Mouse (Mus musculus) stomach, postnatal 0 days (tissue): Measurements from ENCODE around the gene Kat6b.

Experiments used
- CTCF ChIP-seq: IDR thresholded peaks from 2 replicates; pipeline ENCODE4 v1.5.1; 2016; ENCODE audit warnings: antibody characterized with exemption, low read depth, mild to moderate bottlenecking, moderate library complexity
- EP300 ChIP-seq: optimal IDR thresholded peaks from 2 replicates; pipeline ENCODE3; 2016; ENCODE audit warnings: antibody characterized with exemption

GRCm38 (mm10) chr14:21581198-21581597, 100.0 kb downstream of the Kat6b start:
- no peak for TF ChIP-seq CTCF
- TF ChIP-seq EP300 = no peak
